Mouse (Mus musculus) bone marrow macrophage, adult 2 months (primary cell): Measurements from ENCODE around the gene Gm20388.

Experiments
- CTCF ChIP-seq: IDR thresholded peaks from 2 replicates; pipeline ENCODE4 v1.5.1; 2012; ENCODE audit warnings: low read depth, mild to moderate bottlenecking, low read length, moderate library complexity
- POLR2A ChIP-seq: IDR thresholded peaks from 2 replicates; pipeline ENCODE4 v1.6.1; 2012; ENCODE audit warnings: mild to moderate bottlenecking, low read depth, low read length, borderline replicate concordance

DNA sequence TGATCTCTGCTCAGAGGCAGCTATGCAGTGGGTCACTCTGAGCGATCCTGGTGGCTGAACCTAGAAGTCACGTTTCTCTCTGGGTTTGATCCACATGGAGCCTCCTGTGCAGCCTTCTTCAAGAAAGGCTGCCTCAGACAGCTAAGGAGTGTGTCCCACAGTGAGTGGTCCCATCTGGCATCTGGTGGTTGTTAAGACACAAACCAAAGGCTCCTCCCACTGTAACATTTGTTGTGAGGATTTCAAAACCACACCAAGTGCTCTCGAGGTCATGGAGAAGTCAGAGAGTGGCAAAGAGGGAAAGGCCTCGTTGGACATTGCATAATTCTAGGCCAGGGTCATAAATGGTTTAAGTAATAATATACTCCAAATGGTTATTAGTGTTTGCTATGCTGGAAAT lies 4340.1 kb downstream of the Gm20388 start:
- no peak for TF ChIP-seq CTCF
- TF ChIP-seq POLR2A = no peak
